Mouse (Mus musculus): ENCODE results near the gene Nrp1. TPM values are rescaled to one million over a fixed set of nuclear protein-coding genes. Genes with fewer than 3 reads are reported as not detected.
A peak's percentile ranks its signal among the peaks of the same experiment; 100 is the strongest.

Nrp1 gene
- polyA plus RNA-seq, 1 experiment from 2014 or later: 138 TPM

- H3K4me2 ChIP-seq: no peak overlapping the region
- no peak overlapping the region for H3K9ac ChIP-seq
- H3K27ac ChIP-seq: no peak overlapping the region
- H3K27me3 ChIP-seq: no peaks in the 10 kb centered on the region
- peaks cover 70% of the 10 kb centered on the region for H3K36me3 ChIP-seq
- H3K4me1 ChIP-seq (replicated peaks): peaks cover 44% of the 10 kb centered on the region
- ATAC-seq (replicated peaks; ENCODE audit: insufficient number of reproducible peaks, insufficient read depth, low FRiP score, low read depth): no peak
- H3K9me3 ChIP-seq (replicated peaks): no peaks in the 10 kb centered on the region
- H3K4me3 ChIP-seq: no peak overlapping the region
- WGBS: 58% methylated on average over 2 of the region's 2 CpGs
Measured at GRCm38 (mm10) chr8:128486043-128486442, 127.6 kb downstream of the Nrp1 start.

- H3K27me3 ChIP-seq: no peaks in the 10 kb centered on the region
- H3K9me3 ChIP-seq (replicated peaks): no peaks in the 10 kb centered on the region
- H3K4me3 ChIP-seq: no peak overlapping the region
- peaks cover 46% of the 10 kb centered on the region for H3K4me1 ChIP-seq (replicated peaks)
- H3K36me3 ChIP-seq: peaks cover 57% of the 10 kb centered on the region
- 56% methylated on average over 10 of the region's 10 CpGs for WGBS
- H3K9ac ChIP-seq: no peak overlapping the region
- peak overlapping the region; percentile 58 for H3K27ac ChIP-seq
- no peak; the same call in 1 of the 2 replicates for ATAC-seq (replicated peaks; ENCODE audit: insufficient number of reproducible peaks, insufficient read depth, low FRiP score, low read depth)
- H3K4me2 ChIP-seq: no peak overlapping the region
Measured at GRCm38 (mm10) chr8:128487966-128488931, 129.8 kb downstream of the Nrp1 start.

GRCm38 (mm10) chr8:128489351-128489750 is 130.9 kb downstream of the Nrp1 start:
- no peaks in the 10 kb centered on the region for H3K27me3 ChIP-seq
- H3K4me2 ChIP-seq: no peak overlapping the region
- no peaks in the 10 kb centered on the region for H3K9me3 ChIP-seq (replicated peaks)
- no peak overlapping the region for H3K9ac ChIP-seq
- WGBS: 93% methylated on average over 1 of the region's 1 CpGs
- H3K4me1 ChIP-seq (replicated peaks): peaks cover 43% of the 10 kb centered on the region
- ATAC-seq (replicated peaks; ENCODE audit: insufficient number of reproducible peaks, insufficient read depth, low FRiP score, low read depth): no peak
- H3K36me3 ChIP-seq: peaks cover 64% of the 10 kb centered on the region
- no peak overlapping the region for H3K4me3 ChIP-seq
- 0 out of 2 replicates have a peak overlapping the region, but pooled peaks have one; percentile 58 for H3K27ac ChIP-seq

- Histone ChIP-seq H3K27ac (peak overlapping the region; percentile 13; the same call in 1 of the 2 replicates), H3K36me3 (peaks cover 76% of the 10 kb centered on the region), H3K4me3 (no peak overlapping the region), H3K9me3 (replicated peaks) (no peaks in the 10 kb centered on the region), H3K27me3 (no peaks in the 10 kb centered on the region), H3K4me1 (replicated peaks) (peaks cover 28% of the 10 kb centered on the region), H3K4me2 (no peak overlapping the region), H3K9ac (no peak overlapping the region)
- peak; percentile 38; the same call in 1 of the 2 replicates for ATAC-seq (replicated peaks; ENCODE audit: insufficient number of reproducible peaks, insufficient read depth, low FRiP score, low read depth)
- 52% methylated on average over 5 of the region's 5 CpGs for WGBS
Measured at GRCm38 (mm10) chr8:128491126-128492067, 133.0 kb downstream of the Nrp1 start.

GRCm38 (mm10) chr8:128493801-128494200 is 135.4 kb downstream of the Nrp1 start:
- Histone ChIP-seq H3K9me3 (replicated peaks) (no peaks in the 10 kb centered on the region), H3K27ac (no peak overlapping the region), H3K27me3 (no peaks in the 10 kb centered on the region), H3K4me3 (no peak overlapping the region), H3K36me3 (peaks cover 75% of the 10 kb centered on the region), H3K4me1 (replicated peaks) (peaks cover 13% of the 10 kb centered on the region), H3K9ac (no peak overlapping the region), H3K4me2 (no peak overlapping the region)
- WGBS: 92% methylated on average over 3 of the region's 3 CpGs
- ATAC-seq (replicated peaks; ENCODE audit: insufficient number of reproducible peaks, insufficient read depth, low FRiP score, low read depth): no peak

GRCm38 (mm10) chr8:128498836-128499235 is 140.4 kb downstream of the Nrp1 start:
- Histone ChIP-seq H3K36me3 (peaks cover 92% of the 10 kb centered on the region), H3K9me3 (replicated peaks) (no peaks in the 10 kb centered on the region), H3K27ac (no peak overlapping the region), H3K4me1 (replicated peaks) (no peaks in the 10 kb centered on the region), H3K9ac (no peak overlapping the region), H3K4me2 (no peak overlapping the region), H3K27me3 (no peaks in the 10 kb centered on the region), H3K4me3 (no peak overlapping the region)
- WGBS: 81% methylated on average over 4 of the region's 4 CpGs
- no peak for ATAC-seq (replicated peaks; ENCODE audit: insufficient number of reproducible peaks, insufficient read depth, low FRiP score, low read depth)

GRCm38 (mm10) chr8:128504136-128504829 is 145.9 kb downstream of the Nrp1 start:
- peaks cover 56% of the 10 kb centered on the region for H3K36me3 ChIP-seq
- ATAC-seq (replicated peaks; ENCODE audit: insufficient number of reproducible peaks, insufficient read depth, low FRiP score, low read depth): no peak
- no peaks in the 10 kb centered on the region for H3K9me3 ChIP-seq (replicated peaks)
- H3K4me3 ChIP-seq: no peak overlapping the region
- no peak overlapping the region for H3K4me2 ChIP-seq
- 78% methylated on average over 5 of the region's 5 CpGs for WGBS
- peaks cover 18% of the 10 kb centered on the region for H3K4me1 ChIP-seq (replicated peaks)
- no peak overlapping the region for H3K9ac ChIP-seq
- H3K27ac ChIP-seq: no peak overlapping the region
- no peaks in the 10 kb centered on the region for H3K27me3 ChIP-seq

- peaks cover 41% of the 10 kb centered on the region for H3K36me3 ChIP-seq
- no peaks in the 10 kb centered on the region for H3K9me3 ChIP-seq (replicated peaks)
- H3K4me1 ChIP-seq (replicated peaks): peaks cover 19% of the 10 kb centered on the region
- no peak overlapping the region for H3K4me3 ChIP-seq
- ATAC-seq (replicated peaks; ENCODE audit: insufficient number of reproducible peaks, insufficient read depth, low FRiP score, low read depth): no peak
- H3K4me2 ChIP-seq: no peak overlapping the region
- H3K27ac ChIP-seq: no peak overlapping the region
- H3K9ac ChIP-seq: no peak overlapping the region
- H3K27me3 ChIP-seq: no peaks in the 10 kb centered on the region
Measured at GRCm38 (mm10) chr8:128505866-128506265, 147.5 kb downstream of the Nrp1 start.

GRCm38 (mm10) chr8:128508723-128509122 is 150.3 kb downstream of the Nrp1 start:
- Histone ChIP-seq H3K9ac (no peak overlapping the region), H3K4me2 (no peak overlapping the region), H3K4me1 (replicated peaks) (peaks cover 19% of the 10 kb centered on the region), H3K36me3 (peaks cover 13% of the 10 kb centered on the region), H3K27ac (peak overlapping the region; percentile 53), H3K9me3 (replicated peaks) (no peaks in the 10 kb centered on the region), H3K4me3 (no peak overlapping the region), H3K27me3 (no peaks in the 10 kb centered on the region)
- ATAC-seq (replicated peaks; ENCODE audit: insufficient number of reproducible peaks, insufficient read depth, low FRiP score, low read depth): no peak

GRCm38 (mm10) chr8:128511021-128511420 is 152.6 kb downstream of the Nrp1 start:
- Histone ChIP-seq H3K4me2 (no peak overlapping the region), H3K27ac (no peak overlapping the region), H3K9ac (no peak overlapping the region), H3K4me3 (no peak overlapping the region), H3K36me3 (no peaks in the 10 kb centered on the region), H3K4me1 (replicated peaks) (peaks cover 16% of the 10 kb centered on the region), H3K9me3 (replicated peaks) (no peaks in the 10 kb centered on the region), H3K27me3 (no peaks in the 10 kb centered on the region)
- ATAC-seq (replicated peaks; ENCODE audit: insufficient number of reproducible peaks, insufficient read depth, low FRiP score, low read depth): no peak

GRCm38 (mm10) chr8:128511732-128512131 is 153.3 kb downstream of the Nrp1 start:
- peaks cover 16% of the 10 kb centered on the region for H3K4me1 ChIP-seq (replicated peaks)
- no peak overlapping the region for H3K9ac ChIP-seq
- H3K4me3 ChIP-seq: no peak overlapping the region
- H3K9me3 ChIP-seq (replicated peaks): no peaks in the 10 kb centered on the region
- no peak overlapping the region for H3K27ac ChIP-seq
- no peak for ATAC-seq (replicated peaks; ENCODE audit: insufficient number of reproducible peaks, insufficient read depth, low FRiP score, low read depth)
- no peaks in the 10 kb centered on the region for H3K27me3 ChIP-seq
- no peak overlapping the region for H3K4me2 ChIP-seq
- no peaks in the 10 kb centered on the region for H3K36me3 ChIP-seq
- 90% methylated on average over 1 of the region's 1 CpGs for WGBS

Measured in heart, embryonic 15.5 days (tissue).